Mouse (Mus musculus) olfactory bulb, adult 2 months (tissue): ENCODE results near the gene Tbc1d10b.

Experiments used
- CTCF ChIP-seq: fragments of 200-500 bp; IDR thresholded peaks from 2 replicates; pipeline ENCODE4 v1.5.1; 2012; ENCODE audit warnings: low read depth, mild to moderate bottlenecking, low read length, moderate library complexity; ENCODE audit not compliant: insufficient read depth
- POLR2A ChIP-seq: fragments of 200-500 bp; IDR thresholded peaks from 2 replicates; pipeline ENCODE4 v1.6.1; 2012; ENCODE audit warnings: mild to moderate bottlenecking, low read depth, low read length, moderate library complexity; ENCODE audit not compliant: insufficient read depth

DNA sequence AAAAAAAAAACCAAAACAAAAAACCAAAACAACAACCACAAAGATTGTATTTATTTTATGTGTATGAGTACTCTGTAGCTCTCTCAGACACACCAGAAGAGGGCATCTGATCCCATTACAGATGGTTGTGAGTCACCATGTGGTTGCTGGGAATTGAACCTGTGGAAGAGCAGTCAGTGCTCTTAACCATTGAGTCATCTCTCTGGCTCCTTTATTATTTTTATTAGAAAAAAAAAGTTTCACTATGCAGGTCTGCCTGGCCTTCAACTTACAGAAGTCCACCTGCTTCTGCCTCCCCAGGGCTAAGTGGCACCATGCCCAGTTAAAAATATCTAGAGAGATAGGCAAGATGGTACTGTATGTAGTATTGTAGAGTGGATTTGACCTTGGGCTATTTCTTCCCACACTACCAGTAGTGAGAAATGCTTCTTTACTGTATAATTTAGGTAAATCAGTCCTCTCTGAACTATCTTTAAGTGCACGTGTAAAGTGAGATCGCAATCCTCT lies 35.1 kb upstream of the Tbc1d10b start:
- TF ChIP-seq CTCF: no peak
- TF ChIP-seq POLR2A: no peak
